Mouse (Mus musculus) testis, adult 2 months (tissue): Measurements from ENCODE around the gene St7. TPM values are rescaled to one million over a fixed set of nuclear protein-coding genes. Genes with fewer than 3 reads are reported as not detected.

Source experiments
- H3K27ac ChIP-seq: fragments of 200-500 bp; 2 replicates; pipeline ENCODE4 v1.5.1; 2012; ENCODE audit warnings: low read depth, low read length; ENCODE audit not compliant: control insufficient read depth, insufficient read depth
- H3K27me3 ChIP-seq: fragments of 200-500 bp; 2 replicates; pipeline ENCODE4 v1.6.1; 2012; ENCODE audit warnings: mild to moderate bottlenecking, low read length, moderate library complexity; ENCODE audit not compliant: control insufficient read depth, insufficient read depth
- H3K36me3 ChIP-seq: fragments of 200-500 bp; 2 replicates; pipeline ENCODE4 v1.6.1; 2012; ENCODE audit warnings: mild to moderate bottlenecking, low read length; ENCODE audit not compliant: control insufficient read depth, insufficient read depth
- H3K4me1 ChIP-seq: fragments of 200-500 bp; 2 replicates; pipeline ENCODE4 v1.6.1; 2012; ENCODE audit warnings: low read length; ENCODE audit not compliant: control insufficient read depth, insufficient read depth
- H3K4me3 ChIP-seq: fragments of 200-500 bp; 2 replicates; pipeline ENCODE4 v1.5.1; 2012; ENCODE audit warnings: low read depth, mild to moderate bottlenecking, low read length, moderate library complexity, mixed read lengths; ENCODE audit not compliant: control insufficient read depth
- CTCF ChIP-seq: fragments of 200-500 bp; IDR thresholded peaks from 2 replicates; pipeline ENCODE4 v1.5.1; 2012; ENCODE audit warnings: low read depth, mild to moderate bottlenecking, inconsistent platforms, low read length, moderate library complexity; ENCODE audit not compliant: control insufficient read depth, insufficient read depth, insufficient replicate concordance
- POLR2A ChIP-seq: fragments of 200-500 bp; IDR thresholded peaks from 2 replicates; pipeline ENCODE4 v1.6.1; 2012; ENCODE audit warnings: low read depth, mild to moderate bottlenecking, inconsistent platforms, low read length, moderate library complexity; ENCODE audit not compliant: control insufficient read depth
- polyA plus RNA-seq: library from polyadenylated mRNA; depleted of rRNA; stranded (reverse); fragments of >200 nt; gene quantifications from 2 replicates; pipeline ENCODE4 v1.2.3, GENCODE M21; 2012

Gene St7
- polyA plus RNA-seq, 1 experiment: 16.1 TPM

GRCm38 (mm10) chr6:17719423-17719822 is 26.7 kb downstream of the St7 start:
- Histone ChIP-seq H3K36me3 (no peaks in the 10 kb centered on the region), H3K27ac (no peak overlapping the region), H3K4me1 (no peaks in the 10 kb centered on the region), H3K27me3 (no peaks in the 10 kb centered on the region), H3K4me3 (no peak overlapping the region)
- TF ChIP-seq POLR2A (no peak), CTCF (no peak)

GRCm38 (mm10) chr6:17720022-17720421 is 27.3 kb downstream of the St7 start:
- Histone ChIP-seq H3K27ac (no peak overlapping the region), H3K27me3 (no peaks in the 10 kb centered on the region), H3K4me1 (no peaks in the 10 kb centered on the region), H3K4me3 (no peak overlapping the region), H3K36me3 (no peaks in the 10 kb centered on the region)
- TF ChIP-seq CTCF (no peak), POLR2A (no peak)

DNA sequence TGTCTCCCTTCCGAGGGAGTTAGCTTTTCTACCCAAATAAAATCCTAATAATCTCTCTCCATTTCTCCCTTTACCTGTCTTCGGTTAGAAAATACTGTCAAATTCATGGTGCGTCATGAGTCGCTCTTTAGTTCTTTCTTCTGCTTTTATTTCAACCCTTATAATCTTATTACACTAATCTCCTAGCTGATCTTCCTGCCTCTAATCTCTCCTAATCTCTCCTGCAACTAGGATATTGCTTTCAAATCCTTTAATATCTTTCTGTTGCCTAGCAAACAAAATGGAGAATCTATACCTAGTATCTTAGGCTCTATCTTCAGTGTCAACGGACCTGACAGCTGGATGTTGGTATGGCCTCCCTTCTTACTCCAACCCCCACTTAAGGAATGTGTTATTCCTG is 29.0 kb downstream of the St7 start:
- no peaks in the 10 kb centered on the region for H3K27me3 ChIP-seq
- TF ChIP-seq POLR2A (no peak), CTCF (no peak)
- no peak overlapping the region for H3K4me3 ChIP-seq
- no peaks in the 10 kb centered on the region; the same call in 1 of the 2 replicates for H3K4me1 ChIP-seq
- no peak overlapping the region for H3K27ac ChIP-seq
- H3K36me3 ChIP-seq: no peaks in the 10 kb centered on the region

- TF ChIP-seq POLR2A (no peak), CTCF (peak; percentile 15; the same call in 1 of the 2 replicates)
- H3K27me3 ChIP-seq: no peaks in the 10 kb centered on the region
- no peaks in the 10 kb centered on the region for H3K36me3 ChIP-seq
- H3K4me3 ChIP-seq: no peak overlapping the region; the same call in 1 of the 2 replicates
- H3K27ac ChIP-seq: no peak overlapping the region
- no peaks in the 10 kb centered on the region; the same call in 1 of the 2 replicates for H3K4me1 ChIP-seq
Observed at GRCm38 (mm10) chr6:17725841-17726460, 33.2 kb downstream of the St7 start.

- no peak for TF ChIP-seq POLR2A
- no peak for TF ChIP-seq CTCF
- Histone ChIP-seq H3K4me1 (no peaks in the 10 kb centered on the region; the same call in 1 of the 2 replicates), H3K27ac (no peak overlapping the region), H3K27me3 (no peaks in the 10 kb centered on the region), H3K4me3 (no peak overlapping the region), H3K36me3 (no peaks in the 10 kb centered on the region)
Observed at GRCm38 (mm10) chr6:17727241-17727640, 34.5 kb downstream of the St7 start.

DNA sequence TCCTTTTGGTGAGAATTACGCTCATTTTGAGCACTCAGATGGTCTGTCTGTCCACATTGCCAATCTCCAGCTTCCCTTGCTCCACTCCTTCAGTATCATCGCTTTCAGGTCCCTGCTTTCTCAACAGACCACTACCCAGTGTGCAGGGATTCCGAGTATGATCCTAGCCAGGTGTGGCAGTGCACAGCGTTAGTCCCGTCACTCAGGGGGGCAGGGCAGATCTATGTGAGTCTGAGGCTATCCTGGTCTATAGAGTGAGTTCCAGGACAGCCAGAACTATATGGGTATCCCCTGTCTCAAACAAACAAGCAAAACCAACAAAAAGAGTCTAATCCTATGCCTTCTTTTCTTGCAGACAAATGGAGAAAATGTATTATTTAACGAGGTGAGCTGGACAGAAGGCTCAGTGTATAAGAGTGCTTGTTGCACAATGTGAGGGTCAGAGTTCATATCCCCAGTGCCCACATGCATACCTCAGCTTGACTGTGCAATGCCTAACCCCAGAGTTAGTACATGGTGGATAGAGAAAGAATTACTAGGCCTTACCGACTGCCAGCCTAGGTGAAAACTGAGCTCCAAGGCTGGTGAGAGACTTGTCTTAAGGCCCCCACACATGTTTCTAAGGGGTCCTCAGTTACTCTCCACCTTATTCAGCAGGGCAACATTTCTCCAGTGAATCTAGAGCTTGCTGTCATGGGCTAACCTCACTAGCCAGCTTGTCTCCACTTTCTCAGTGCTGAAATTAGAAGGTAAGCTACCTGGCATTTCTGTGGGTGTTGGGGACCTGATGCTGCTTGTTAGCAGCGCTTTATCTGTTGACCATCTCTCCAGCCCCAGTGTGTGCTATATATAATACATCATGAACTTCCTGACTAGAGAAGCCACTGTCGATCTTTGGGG is 35.4 kb downstream of the St7 start:
- no peaks in the 10 kb centered on the region for H3K36me3 ChIP-seq
- TF ChIP-seq CTCF (no peak), POLR2A (no peak)
- H3K4me1 ChIP-seq: no peaks in the 10 kb centered on the region; the same call in 1 of the 2 replicates

DNA sequence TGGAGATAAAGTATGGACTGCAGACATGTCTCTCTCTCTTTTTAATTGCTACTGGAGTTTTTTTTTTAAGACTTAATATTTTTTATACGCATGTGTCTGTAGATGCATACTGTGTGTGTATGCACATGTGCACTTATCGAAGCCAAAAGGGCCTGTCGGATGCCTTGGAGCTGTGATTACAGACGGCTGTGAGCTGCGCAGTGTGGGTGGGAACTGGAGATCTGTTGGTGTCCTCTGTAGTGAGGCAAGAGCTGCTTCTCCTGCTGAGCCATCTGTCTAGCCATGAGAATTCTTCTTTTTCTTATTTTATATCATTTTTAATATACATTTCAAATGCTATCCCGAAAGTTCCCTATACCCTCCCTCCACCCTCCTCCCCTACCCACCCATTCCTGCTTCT is 37.4 kb downstream of the St7 start:
- TF ChIP-seq CTCF (no peak), POLR2A (no peak)
- Histone ChIP-seq H3K27ac (no peak overlapping the region), H3K36me3 (no peaks in the 10 kb centered on the region)

More for the DNA sequence above, 35.4 kb downstream of the St7 start:
- Histone ChIP-seq H3K27me3 (no peaks in the 10 kb centered on the region), H3K27ac (no peak overlapping the region), H3K4me3 (no peak overlapping the region)

More for the DNA sequence above, 37.4 kb downstream of the St7 start:
- Histone ChIP-seq H3K27me3 (no peaks in the 10 kb centered on the region), H3K4me3 (no peak overlapping the region), H3K4me1 (no peaks in the 10 kb centered on the region; the same call in 1 of the 2 replicates)
